Mouse (Mus musculus): Measurements from ENCODE around the gene Psmd2. TPM values are rescaled to one million over a fixed set of nuclear protein-coding genes. Genes with fewer than 3 reads are reported as not detected.

Gene Psmd2
- polyA plus RNA-seq, 1 experiment from 2014 or later: 445 TPM

- Histone ChIP-seq H3K27ac (peak within 1 kb of the TSS; percentile 87), H3K4me2 (peak within 1 kb of the TSS; percentile 70), H3K4me3 (replicated peaks) (peak within 1 kb of the TSS; percentile 62), H3K36me3 (replicated peaks) (peaks cover 38% of the 10 kb centered on the region), H3K9ac (peak within 1 kb of the TSS; percentile 73), H3K4me1 (peaks cover 52% of the 10 kb centered on the region), H3K9me3 (no peaks in the 10 kb centered on the region), H3K27me3 (no peaks in the 10 kb centered on the region)
- peak; percentile 92 for ATAC-seq (ENCODE audit: low FRiP score)
- 1% methylated on average over 37 of the region's 37 CpGs for WGBS
Measured at GRCm38 (mm10) chr16:20693111-20693701, 41.8 kb downstream of the Psmd2 start, which contains the start of gene Fam131a. Gene Fam131a, plus strand, starts transcription at chr16:20693241.

- no peaks in the 10 kb centered on the region for H3K27me3 ChIP-seq
- no peak overlapping the region for H3K9ac ChIP-seq
- H3K36me3 ChIP-seq (replicated peaks): peaks cover 33% of the 10 kb centered on the region
- H3K9me3 ChIP-seq: no peaks in the 10 kb centered on the region
- no peak for ATAC-seq (ENCODE audit: low FRiP score)
- peak overlapping the region; percentile 70; the same call in 1 of the 2 replicates for H3K4me2 ChIP-seq
- H3K4me1 ChIP-seq: peaks cover 52% of the 10 kb centered on the region
- H3K4me3 ChIP-seq (replicated peaks): 0 out of 2 replicates have a peak overlapping the region, but pooled peaks have one; percentile 1
- peak overlapping the region; percentile 50; the same call in 1 of the 2 replicates for H3K27ac ChIP-seq
- 80% methylated on average over 8 of the region's 8 CpGs for WGBS
Measured at GRCm38 (mm10) chr16:20694781-20695180, 43.3 kb downstream of the Psmd2 start.

- Histone ChIP-seq H3K27ac (peak overlapping the region; percentile 78), H3K4me1 (peaks cover 58% of the 10 kb centered on the region), H3K27me3 (no peaks in the 10 kb centered on the region), H3K36me3 (replicated peaks) (peaks cover 29% of the 10 kb centered on the region), H3K4me3 (replicated peaks) (peak overlapping the region; percentile 45), H3K9me3 (no peaks in the 10 kb centered on the region), H3K9ac (peak overlapping the region; percentile 61), H3K4me2 (peak overlapping the region; percentile 70)
- 2% methylated on average over 46 of the region's 46 CpGs for WGBS
- ATAC-seq (ENCODE audit: low FRiP score): peak; percentile 87
Measured at GRCm38 (mm10) chr16:20695622-20696323, 44.3 kb downstream of the Psmd2 start.

- Histone ChIP-seq H3K4me1 (peaks cover 58% of the 10 kb centered on the region), H3K4me2 (no peak overlapping the region), H3K27ac (no peak overlapping the region), H3K4me3 (replicated peaks) (no peak overlapping the region), H3K27me3 (no peaks in the 10 kb centered on the region), H3K36me3 (replicated peaks) (peaks cover 28% of the 10 kb centered on the region), H3K9me3 (no peaks in the 10 kb centered on the region), H3K9ac (no peak overlapping the region)
- 82% methylated on average over 5 of the region's 5 CpGs for WGBS
- no peak for ATAC-seq (ENCODE audit: low FRiP score)
Measured at GRCm38 (mm10) chr16:20699266-20699665, 47.8 kb downstream of the Psmd2 start.

- 40% methylated on average over 5 of the region's 5 CpGs for WGBS
- Histone ChIP-seq H3K36me3 (replicated peaks) (peaks cover 28% of the 10 kb centered on the region), H3K9me3 (no peaks in the 10 kb centered on the region), H3K27me3 (no peaks in the 10 kb centered on the region), H3K4me2 (no peak overlapping the region), H3K4me1 (peaks cover 53% of the 10 kb centered on the region), H3K4me3 (replicated peaks) (no peak overlapping the region), H3K27ac (0 out of 2 replicates have a peak overlapping the region, but pooled peaks have one; percentile 42), H3K9ac (no peak overlapping the region)
- no peak for ATAC-seq (ENCODE audit: low FRiP score)
Measured at GRCm38 (mm10) chr16:20700036-20700435, 48.6 kb downstream of the Psmd2 start.

- 0 out of 2 replicates have a peak, but pooled peaks have one; percentile 22 for ATAC-seq (ENCODE audit: low FRiP score)
- H3K4me2 ChIP-seq: 0 out of 2 replicates have a peak overlapping the region, but pooled peaks have one; percentile 2
- WGBS: 45% methylated on average over 7 of the region's 7 CpGs
- no peaks in the 10 kb centered on the region for H3K9me3 ChIP-seq
- H3K27me3 ChIP-seq: no peaks in the 10 kb centered on the region
- peaks cover 37% of the 10 kb centered on the region for H3K36me3 ChIP-seq (replicated peaks)
- no peak overlapping the region for H3K4me3 ChIP-seq (replicated peaks)
- H3K4me1 ChIP-seq: peaks cover 40% of the 10 kb centered on the region
- peak overlapping the region; percentile 30; the same call in 1 of the 2 replicates for H3K9ac ChIP-seq
- H3K27ac ChIP-seq: peak overlapping the region; percentile 80
Measured at GRCm38 (mm10) chr16:20701316-20701715, 49.9 kb downstream of the Psmd2 start.

GRCm38 (mm10) chr16:20701729-20702521, 50.5 kb downstream of the Psmd2 start:
- H3K4me2 ChIP-seq: peak overlapping the region; percentile 2; the same call in 1 of the 2 replicates
- H3K9me3 ChIP-seq: no peaks in the 10 kb centered on the region
- WGBS: 12% methylated on average over 12 of the region's 12 CpGs
- peak overlapping the region; percentile 30 for H3K9ac ChIP-seq
- peaks cover 34% of the 10 kb centered on the region for H3K4me1 ChIP-seq
- peaks cover 43% of the 10 kb centered on the region for H3K36me3 ChIP-seq (replicated peaks)
- no peaks in the 10 kb centered on the region for H3K27me3 ChIP-seq
- no peak overlapping the region for H3K4me3 ChIP-seq (replicated peaks)
- H3K27ac ChIP-seq: peak overlapping the region; percentile 80
- ATAC-seq (ENCODE audit: low FRiP score): peak; percentile 36

- Histone ChIP-seq H3K36me3 (replicated peaks) (peaks cover 49% of the 10 kb centered on the region), H3K27me3 (no peaks in the 10 kb centered on the region), H3K9me3 (no peaks in the 10 kb centered on the region), H3K4me3 (replicated peaks) (no peak overlapping the region), H3K27ac (peak overlapping the region; percentile 80), H3K9ac (peak overlapping the region; percentile 30; the same call in 1 of the 2 replicates), H3K4me1 (peaks cover 29% of the 10 kb centered on the region), H3K4me2 (peak overlapping the region; percentile 2; the same call in 1 of the 2 replicates)
- WGBS: 4% methylated on average over 8 of the region's 8 CpGs
- peak; percentile 65 for ATAC-seq (ENCODE audit: low FRiP score)
Measured at GRCm38 (mm10) chr16:20702522-20702893, 51.1 kb downstream of the Psmd2 start.

- H3K27me3 ChIP-seq: no peaks in the 10 kb centered on the region
- no peak overlapping the region for H3K4me2 ChIP-seq
- H3K9me3 ChIP-seq: no peaks in the 10 kb centered on the region
- H3K27ac ChIP-seq: no peak overlapping the region
- peaks cover 55% of the 10 kb centered on the region for H3K36me3 ChIP-seq (replicated peaks)
- no peak overlapping the region for H3K4me3 ChIP-seq (replicated peaks)
- WGBS: 94% methylated on average over 10 of the region's 10 CpGs
- peaks cover 28% of the 10 kb centered on the region for H3K4me1 ChIP-seq
- H3K9ac ChIP-seq: no peak overlapping the region
- ATAC-seq (ENCODE audit: low FRiP score): no peak
Measured at GRCm38 (mm10) chr16:20703071-20703470, 51.6 kb downstream of the Psmd2 start.

GRCm38 (mm10) chr16:20703699-20704400, 52.4 kb downstream of the Psmd2 start:
- H3K9me3 ChIP-seq: no peaks in the 10 kb centered on the region
- no peak overlapping the region for H3K4me3 ChIP-seq (replicated peaks)
- H3K4me1 ChIP-seq: peaks cover 28% of the 10 kb centered on the region
- H3K36me3 ChIP-seq (replicated peaks): peaks cover 59% of the 10 kb centered on the region
- ATAC-seq (ENCODE audit: low FRiP score): no peak
- 86% methylated on average over 6 of the region's 6 CpGs for WGBS
- H3K27me3 ChIP-seq: no peaks in the 10 kb centered on the region
- H3K27ac ChIP-seq: no peak overlapping the region
- H3K4me2 ChIP-seq: no peak overlapping the region
- no peak overlapping the region for H3K9ac ChIP-seq

- H3K36me3 ChIP-seq (replicated peaks): peaks cover 50% of the 10 kb centered on the region
- no peaks in the 10 kb centered on the region for H3K27me3 ChIP-seq
- WGBS: 80% methylated on average over 3 of the region's 3 CpGs
- no peaks in the 10 kb centered on the region for H3K9me3 ChIP-seq
- no peak overlapping the region for H3K4me2 ChIP-seq
- peaks cover 22% of the 10 kb centered on the region for H3K4me1 ChIP-seq
- no peak for ATAC-seq (ENCODE audit: low FRiP score)
- no peak overlapping the region for H3K27ac ChIP-seq
- no peak overlapping the region for H3K9ac ChIP-seq
- no peak overlapping the region for H3K4me3 ChIP-seq (replicated peaks)
Measured at GRCm38 (mm10) chr16:20705786-20706185, 54.3 kb downstream of the Psmd2 start.
